Mouse (Mus musculus): Measurements from ENCODE around the gene Cldn24. TPM values are rescaled to one million over a fixed set of nuclear protein-coding genes. Genes with fewer than 3 reads are reported as not detected.
"Not testable (repeated sequence)": the region's sequence is repeated elsewhere in the genome, so short reads cannot be mapped to it uniquely, and the experiment has no call there.

Gene Cldn24
- polyA plus RNA-seq, 1 experiment from 2014 or later = not detected

DNA sequence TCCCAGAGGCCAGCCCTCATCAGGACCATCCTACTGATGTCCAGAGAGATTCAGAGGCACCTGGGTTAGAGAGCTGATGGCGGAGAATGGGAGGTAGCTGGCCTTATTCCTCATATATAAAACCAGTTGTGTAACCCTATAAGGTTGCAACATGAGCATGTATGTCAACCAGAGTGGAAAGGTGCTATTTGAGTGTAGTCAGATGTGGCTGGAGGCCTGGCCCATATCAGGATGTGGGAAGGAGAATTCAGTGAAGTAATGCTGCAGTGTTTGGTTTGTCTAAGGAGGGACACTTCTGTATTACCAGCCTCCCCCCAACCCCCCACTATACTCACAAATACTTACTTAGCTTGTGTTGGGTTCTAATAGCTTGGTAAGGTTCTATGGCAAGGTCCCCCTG is 17.7 kb upstream of the Cldn24 start:
- H3K4me1 ChIP-seq (replicated peaks) = no peaks in the 10 kb centered on the region
- H3K9me3 ChIP-seq = no peaks in the 10 kb centered on the region
- H3K9ac ChIP-seq = no peak overlapping the region
- H3K4me2 ChIP-seq = no peak overlapping the region
- no peak overlapping the region for H3K27ac ChIP-seq (replicated peaks)
- H3K27me3 ChIP-seq = no peaks in the 10 kb centered on the region
- WGBS = 96% methylated on average over 1 of the region's 1 CpGs
- no peaks in the 10 kb centered on the region for H3K36me3 ChIP-seq
- no peak for ATAC-seq (ENCODE audit: low FRiP score, low read depth)
- no peak overlapping the region for H3K4me3 ChIP-seq

DNA sequence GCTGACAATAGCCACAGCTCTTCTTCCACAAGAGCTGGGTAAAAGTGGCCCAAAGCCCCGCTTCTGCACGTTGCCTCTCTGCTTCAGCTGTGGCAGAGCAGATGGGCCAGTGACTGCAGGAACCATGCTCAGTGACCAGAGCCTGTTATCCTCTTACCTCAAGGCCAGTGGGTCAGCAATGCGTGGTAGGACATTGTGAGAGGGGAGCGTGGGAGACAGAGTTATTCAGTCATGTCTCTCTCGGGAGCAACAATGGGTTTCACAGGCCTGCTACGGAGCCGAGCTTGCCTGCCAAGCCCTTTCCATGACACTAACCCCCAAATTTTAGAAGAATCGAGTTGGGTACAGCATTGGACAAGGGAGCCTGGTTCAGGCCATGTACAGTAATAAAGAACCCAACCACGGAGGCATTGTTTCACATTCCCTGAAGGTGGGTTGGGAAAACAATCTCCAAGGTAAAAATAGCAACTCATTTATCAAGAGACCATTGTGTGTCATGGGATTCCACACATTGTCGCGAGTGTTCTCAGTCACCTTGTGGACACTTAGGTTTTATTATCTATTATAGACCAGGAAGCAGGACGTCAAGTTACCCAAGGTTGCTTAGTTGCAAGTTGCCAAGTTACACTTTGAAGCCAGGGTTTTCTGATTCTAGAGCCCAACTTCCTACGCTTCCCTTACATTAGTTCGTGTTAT is 11.8 kb upstream of the Cldn24 start:
- H3K4me2 ChIP-seq = no peak overlapping the region
- H3K27me3 ChIP-seq = no peaks in the 10 kb centered on the region
- no peak overlapping the region for H3K9ac ChIP-seq
- no peak overlapping the region for H3K4me3 ChIP-seq
- H3K36me3 ChIP-seq = no peaks in the 10 kb centered on the region
- H3K9me3 ChIP-seq = no peaks in the 10 kb centered on the region
- no peak overlapping the region for H3K27ac ChIP-seq (replicated peaks)
- no peak for ATAC-seq (ENCODE audit: low FRiP score, low read depth)
- no peaks in the 10 kb centered on the region for H3K4me1 ChIP-seq (replicated peaks)
- 83% methylated on average over 14 of the region's 14 CpGs for WGBS

DNA sequence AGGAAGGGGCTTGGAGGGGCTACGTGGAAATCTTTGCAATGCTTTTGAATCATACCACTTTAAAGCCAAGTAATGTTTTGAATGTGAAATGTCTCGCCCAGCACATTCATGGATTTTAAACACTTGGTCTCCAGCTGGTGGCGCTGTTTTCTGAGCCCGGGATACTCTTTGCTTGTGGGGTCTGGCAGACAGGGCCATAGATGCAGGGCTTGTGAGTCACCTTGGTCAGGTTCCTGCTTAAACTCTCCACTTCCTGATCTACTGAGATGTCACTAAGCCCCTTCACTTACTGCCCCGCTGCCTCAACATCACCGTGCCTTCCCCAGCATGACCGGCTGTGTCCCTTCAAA is 11.3 kb upstream of the Cldn24 start:
- no peak for ATAC-seq (ENCODE audit: low FRiP score, low read depth)
- H3K27me3 ChIP-seq = no peaks in the 10 kb centered on the region
- H3K4me1 ChIP-seq (replicated peaks) = no peaks in the 10 kb centered on the region
- no peak overlapping the region for H3K4me3 ChIP-seq
- H3K4me2 ChIP-seq = no peak overlapping the region
- 82% methylated on average over 7 of the region's 7 CpGs for WGBS
- H3K36me3 ChIP-seq = no peaks in the 10 kb centered on the region
- no peaks in the 10 kb centered on the region for H3K9me3 ChIP-seq
- H3K9ac ChIP-seq = no peak overlapping the region
- no peak overlapping the region for H3K27ac ChIP-seq (replicated peaks)

DNA sequence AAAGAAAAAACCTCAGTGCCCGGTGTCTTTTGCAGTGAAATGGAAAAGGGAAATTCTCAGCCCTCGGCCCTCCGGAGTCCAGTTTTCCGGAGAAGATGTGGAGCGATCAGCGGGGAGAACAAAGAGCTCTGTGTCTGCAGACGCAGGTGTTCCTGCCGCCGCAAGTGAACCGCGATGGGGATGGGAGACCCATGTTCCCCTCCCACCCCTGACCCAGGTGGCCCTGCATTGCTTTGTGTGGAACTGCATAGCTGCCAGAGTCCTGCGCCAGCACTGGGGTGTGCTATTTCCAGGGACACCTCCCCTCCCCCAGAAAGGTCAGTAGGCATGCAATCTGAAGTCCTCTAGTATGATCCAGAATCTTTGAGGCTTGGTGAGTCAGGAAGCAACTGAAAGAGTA is 10.7 kb upstream of the Cldn24 start:
- no peak overlapping the region for H3K27ac ChIP-seq (replicated peaks)
- no peaks in the 10 kb centered on the region for H3K4me1 ChIP-seq (replicated peaks)
- no peaks in the 10 kb centered on the region for H3K9me3 ChIP-seq
- no peaks in the 10 kb centered on the region for H3K27me3 ChIP-seq
- no peaks in the 10 kb centered on the region for H3K36me3 ChIP-seq
- no peak overlapping the region for H3K4me2 ChIP-seq
- no peak overlapping the region for H3K9ac ChIP-seq
- ATAC-seq (ENCODE audit: low FRiP score, low read depth) = no peak
- 85% methylated on average over 12 of the region's 12 CpGs for WGBS
- no peak overlapping the region for H3K4me3 ChIP-seq

DNA sequence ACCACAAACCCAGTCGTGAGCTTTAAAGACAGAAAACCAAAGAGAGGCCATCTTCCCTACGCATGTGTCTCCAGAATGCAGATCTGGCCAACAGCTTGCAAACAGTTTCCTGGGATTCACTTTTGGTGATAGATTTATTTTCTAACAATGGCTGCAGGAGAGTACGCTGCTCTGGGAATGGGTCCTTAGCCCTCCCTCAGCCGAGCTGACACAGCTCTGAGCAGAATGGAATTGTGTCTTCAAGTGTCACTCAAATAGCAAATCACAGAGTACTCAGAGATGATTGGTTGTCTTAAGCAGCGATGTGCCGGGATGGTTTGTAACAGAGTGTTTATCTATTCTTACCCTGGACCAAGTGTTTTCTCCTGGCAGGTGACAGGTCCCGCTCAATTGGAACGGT is 2.9 kb upstream of the Cldn24 start:
- Histone ChIP-seq H3K36me3 (no peaks in the 10 kb centered on the region), H3K9ac (no peak overlapping the region), H3K4me3 (no peak overlapping the region), H3K27ac (replicated peaks) (no peak overlapping the region), H3K9me3 (no peaks in the 10 kb centered on the region), H3K4me2 (no peak overlapping the region), H3K27me3 (no peaks in the 10 kb centered on the region), H3K4me1 (replicated peaks) (no peaks in the 10 kb centered on the region)
- no peak for ATAC-seq (ENCODE audit: low FRiP score, low read depth)
- WGBS = 87% methylated on average over 8 of the region's 8 CpGs

DNA sequence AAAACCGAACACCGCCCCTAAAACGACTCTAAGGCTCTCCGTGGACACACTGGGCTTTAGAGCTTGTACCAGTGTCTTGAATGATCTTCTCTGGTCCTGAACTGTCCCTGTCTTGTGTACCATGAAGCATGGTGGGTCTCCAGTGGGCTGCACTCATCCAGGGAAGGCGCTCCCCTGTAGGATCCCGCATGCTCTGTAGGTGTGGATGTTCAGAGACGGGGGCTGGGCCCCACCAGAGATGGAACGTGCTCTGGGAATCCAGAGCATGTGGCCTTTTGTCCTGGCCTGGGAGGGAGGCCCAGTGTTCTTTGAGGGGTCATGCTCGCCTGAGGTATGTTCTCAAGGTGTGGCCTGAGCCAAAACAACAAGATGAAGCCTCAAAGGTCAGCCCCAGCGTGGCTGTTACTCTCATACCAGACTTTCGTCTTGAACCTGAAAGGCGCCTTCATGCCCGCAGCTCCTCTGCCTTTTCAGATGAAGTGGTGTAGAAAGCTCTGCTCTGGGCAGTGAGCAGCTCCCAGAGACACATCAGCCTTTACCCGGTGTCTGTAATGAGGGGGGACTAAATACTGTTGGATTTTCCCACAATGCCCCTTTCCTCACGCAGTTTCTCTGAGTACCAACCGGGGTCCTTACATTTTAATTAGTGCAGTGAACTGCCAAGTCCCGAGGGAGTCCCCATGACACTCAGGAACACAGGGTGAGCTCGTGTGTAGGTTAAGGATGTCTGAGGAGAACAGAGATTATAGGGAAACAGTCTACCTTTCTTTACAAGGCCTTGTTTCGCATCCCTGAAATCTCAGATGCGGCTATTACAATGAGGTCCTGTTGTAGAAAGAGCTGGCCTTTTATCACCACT is 800 bp upstream of the Cldn24 start:
- no peaks in the 10 kb centered on the region for H3K27me3 ChIP-seq
- no peak overlapping the region for H3K27ac ChIP-seq (replicated peaks)
- no peaks in the 10 kb centered on the region for H3K36me3 ChIP-seq
- H3K4me3 ChIP-seq = no peak overlapping the region
- no peak for ATAC-seq (ENCODE audit: low FRiP score, low read depth)
- no peaks in the 10 kb centered on the region for H3K9me3 ChIP-seq
- no peaks in the 10 kb centered on the region for H3K4me1 ChIP-seq (replicated peaks)
- 83% methylated on average over 20 of the region's 20 CpGs for WGBS
- H3K9ac ChIP-seq = no peak overlapping the region
- H3K4me2 ChIP-seq = no peak overlapping the region

DNA sequence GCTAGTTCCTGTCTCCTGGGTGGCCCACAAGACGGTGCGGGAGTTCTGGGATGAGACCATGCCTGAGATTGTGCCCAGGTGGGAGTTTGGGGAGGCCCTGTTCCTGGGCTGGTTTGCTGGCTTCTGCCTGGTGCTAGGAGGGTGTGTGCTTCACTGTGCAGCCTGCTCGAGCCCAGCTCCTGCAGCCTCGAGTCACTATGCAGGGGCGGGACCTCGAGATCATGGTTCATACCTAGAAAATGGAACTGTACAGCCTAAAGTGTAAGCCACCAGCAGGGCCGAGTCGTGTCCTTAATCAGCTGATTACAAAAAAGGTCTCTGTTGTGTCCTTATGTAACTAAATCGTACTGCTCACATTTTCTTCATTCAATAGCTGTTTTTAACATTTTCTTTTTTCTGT is 598 bp downstream of the Cldn24 start:
- not testable (repeated sequence) for H3K27ac ChIP-seq (replicated peaks); H3K9ac ChIP-seq; H3K27me3 ChIP-seq; ATAC-seq (ENCODE audit: low FRiP score, low read depth); H3K9me3 ChIP-seq; H3K36me3 ChIP-seq; H3K4me1 ChIP-seq (replicated peaks); H3K4me3 ChIP-seq; H3K4me2 ChIP-seq
- WGBS = 79% methylated on average over 7 of the region's 9 CpGs

DNA sequence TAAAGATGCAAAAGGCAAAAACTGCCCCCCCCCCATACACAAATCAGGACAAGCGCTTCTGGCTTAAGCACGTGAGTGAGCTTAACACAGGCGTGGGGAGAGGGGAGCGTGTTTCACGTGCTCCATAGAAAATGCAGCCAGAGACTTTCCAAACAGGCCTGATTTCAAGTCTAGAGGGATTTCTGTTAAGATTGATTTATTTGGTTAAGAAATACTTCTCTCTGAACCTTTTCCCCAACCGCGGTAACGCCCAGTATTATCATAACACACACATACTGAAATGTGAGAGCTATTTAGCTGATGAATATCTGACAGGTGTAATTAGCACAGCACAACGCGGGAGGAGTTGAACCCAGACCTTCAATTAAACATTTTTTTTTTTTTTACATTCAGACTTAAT is 1.8 kb downstream of the Cldn24 start:
- no peaks in the 10 kb centered on the region for H3K4me1 ChIP-seq (replicated peaks)
- H3K27ac ChIP-seq (replicated peaks) = no peak overlapping the region
- no peaks in the 10 kb centered on the region for H3K9me3 ChIP-seq
- H3K4me3 ChIP-seq = no peak overlapping the region
- H3K4me2 ChIP-seq = no peak overlapping the region
- no peak overlapping the region for H3K9ac ChIP-seq
- H3K27me3 ChIP-seq = no peaks in the 10 kb centered on the region
- ATAC-seq (ENCODE audit: low FRiP score, low read depth) = no peak
- WGBS = 70% methylated on average over 10 of the region's 10 CpGs
- H3K36me3 ChIP-seq = no peaks in the 10 kb centered on the region; the same call in 1 of the 2 replicates

DNA sequence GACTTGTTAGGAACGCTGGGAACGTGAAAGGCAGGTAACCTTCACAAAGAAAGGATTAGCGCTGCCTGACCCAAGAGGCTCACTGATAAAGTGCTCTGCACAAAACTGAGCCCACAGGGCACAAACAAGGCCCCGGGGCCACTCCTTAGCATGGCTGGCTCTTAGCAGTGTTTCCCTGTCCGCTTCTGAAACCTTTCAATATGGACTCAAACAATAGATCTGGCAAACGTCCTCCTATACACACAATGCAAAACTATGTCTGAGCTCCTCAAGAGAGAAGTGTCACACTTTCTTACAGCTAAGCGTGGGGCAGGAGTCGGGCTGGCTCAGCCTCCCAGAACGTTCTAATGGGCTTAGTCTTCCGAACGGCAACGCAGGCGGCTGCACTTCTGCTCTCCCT is 2.2 kb downstream of the Cldn24 start, which contains the start of gene Cldn22:
Gene Cldn22, plus strand, starts transcription at position 301 of the 400 bp plus-strand sequence.
- Histone ChIP-seq H3K27ac (replicated peaks) (no peak within 1 kb of the TSS), H3K4me2 (no peak within 1 kb of the TSS), H3K4me1 (replicated peaks) (no peaks in the 10 kb centered on the region), H3K36me3 (no peaks in the 10 kb centered on the region; the same call in 1 of the 2 replicates), H3K9ac (no peak within 1 kb of the TSS), H3K9me3 (no peaks in the 10 kb centered on the region), H3K4me3 (no peak within 1 kb of the TSS), H3K27me3 (no peaks in the 10 kb centered on the region)
- 58% methylated on average over 13 of the region's 13 CpGs for WGBS
- no peak; the same call in 1 of the 2 replicates for ATAC-seq (ENCODE audit: low FRiP score, low read depth)

DNA sequence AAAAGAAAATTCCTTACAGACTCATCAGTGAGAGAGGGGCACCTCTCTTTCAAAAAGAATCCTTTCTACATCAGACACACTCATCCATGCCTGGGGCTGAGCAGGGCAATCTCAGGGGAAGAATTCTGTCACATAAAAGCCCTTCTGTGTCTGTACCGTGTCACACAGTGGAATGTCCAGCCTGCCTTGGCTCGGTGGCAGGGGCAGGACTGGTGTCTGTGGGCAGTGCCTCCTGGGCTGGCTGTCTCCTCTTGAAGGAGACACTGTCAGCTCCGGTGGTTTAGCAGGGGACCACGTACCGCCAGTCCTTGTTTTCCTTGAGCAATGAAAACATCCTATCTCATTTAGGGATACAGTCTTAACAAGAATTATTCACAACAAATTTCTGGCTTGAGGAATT is 3.7 kb downstream of the Cldn24 start:
- 51% methylated on average over 5 of the region's 5 CpGs for WGBS
- H3K27me3 ChIP-seq = no peaks in the 10 kb centered on the region
- H3K4me1 ChIP-seq (replicated peaks) = no peaks in the 10 kb centered on the region
- H3K9ac ChIP-seq = no peak overlapping the region
- H3K9me3 ChIP-seq = no peaks in the 10 kb centered on the region
- ATAC-seq (ENCODE audit: low FRiP score, low read depth) = no peak
- H3K36me3 ChIP-seq = no peaks in the 10 kb centered on the region; the same call in 1 of the 2 replicates
- H3K27ac ChIP-seq (replicated peaks) = no peak overlapping the region
- H3K4me2 ChIP-seq = no peak overlapping the region
- H3K4me3 ChIP-seq = no peak overlapping the region

DNA sequence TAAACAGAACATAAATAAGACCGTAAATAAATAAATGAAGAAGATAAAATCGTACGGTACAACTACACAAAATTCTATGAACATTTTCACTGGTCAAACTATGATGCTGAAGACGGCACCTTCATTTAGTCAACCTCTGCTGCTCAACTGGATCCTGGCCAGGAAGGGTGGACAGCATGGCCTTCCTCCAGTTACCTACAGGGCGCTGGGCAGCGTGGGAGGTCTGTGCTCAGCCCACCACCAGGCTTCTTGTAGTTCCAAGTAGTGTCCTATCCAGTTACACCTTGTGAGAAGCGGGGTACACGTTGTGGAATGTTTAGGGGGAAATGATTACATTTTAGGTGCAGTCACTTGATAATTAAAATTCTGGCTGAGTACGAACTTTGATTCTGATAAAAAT is 5.0 kb downstream of the Cldn24 start:
- Histone ChIP-seq H3K4me2 (no peak overlapping the region), H3K27me3 (no peaks in the 10 kb centered on the region), H3K9ac (no peak overlapping the region), H3K27ac (replicated peaks) (no peak overlapping the region), H3K9me3 (no peaks in the 10 kb centered on the region), H3K36me3 (no peaks in the 10 kb centered on the region; the same call in 1 of the 2 replicates), H3K4me1 (replicated peaks) (no peaks in the 10 kb centered on the region), H3K4me3 (no peak overlapping the region)
- no peak for ATAC-seq (ENCODE audit: low FRiP score, low read depth)
- 90% methylated on average over 9 of the region's 9 CpGs for WGBS

DNA sequence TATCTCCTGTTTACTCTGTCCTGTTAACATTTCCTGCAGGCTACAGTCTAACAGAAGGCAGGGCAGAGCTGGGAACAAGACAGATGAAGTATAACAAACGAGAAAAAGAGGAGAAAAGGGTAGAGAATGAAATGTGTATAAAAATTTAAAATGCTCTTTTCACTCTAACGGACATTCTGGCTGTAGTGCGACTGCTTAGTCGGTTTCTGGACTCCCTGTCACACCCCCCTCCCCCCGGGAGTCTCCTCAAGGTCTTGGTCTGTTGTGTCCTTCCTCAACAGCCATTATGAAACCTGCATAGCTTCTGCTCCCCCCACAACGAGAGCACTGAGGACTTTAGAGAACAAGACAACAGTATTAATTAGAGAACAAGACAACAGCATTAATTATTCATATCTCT is 10.7 kb downstream of the Cldn24 start:
- 78% methylated on average over 6 of the region's 6 CpGs for WGBS
- no peak for ATAC-seq (ENCODE audit: low FRiP score, low read depth)
- no peak overlapping the region for H3K4me3 ChIP-seq
- H3K36me3 ChIP-seq = no peaks in the 10 kb centered on the region; the same call in 1 of the 2 replicates
- no peaks in the 10 kb centered on the region for H3K9me3 ChIP-seq
- H3K9ac ChIP-seq = no peak overlapping the region
- H3K4me2 ChIP-seq = no peak overlapping the region
- H3K27ac ChIP-seq (replicated peaks) = no peak overlapping the region
- no peaks in the 10 kb centered on the region for H3K4me1 ChIP-seq (replicated peaks)
- no peaks in the 10 kb centered on the region for H3K27me3 ChIP-seq

Measured in hindbrain, embryonic 15.5 days (tissue).